In the genomic region with DNA sequence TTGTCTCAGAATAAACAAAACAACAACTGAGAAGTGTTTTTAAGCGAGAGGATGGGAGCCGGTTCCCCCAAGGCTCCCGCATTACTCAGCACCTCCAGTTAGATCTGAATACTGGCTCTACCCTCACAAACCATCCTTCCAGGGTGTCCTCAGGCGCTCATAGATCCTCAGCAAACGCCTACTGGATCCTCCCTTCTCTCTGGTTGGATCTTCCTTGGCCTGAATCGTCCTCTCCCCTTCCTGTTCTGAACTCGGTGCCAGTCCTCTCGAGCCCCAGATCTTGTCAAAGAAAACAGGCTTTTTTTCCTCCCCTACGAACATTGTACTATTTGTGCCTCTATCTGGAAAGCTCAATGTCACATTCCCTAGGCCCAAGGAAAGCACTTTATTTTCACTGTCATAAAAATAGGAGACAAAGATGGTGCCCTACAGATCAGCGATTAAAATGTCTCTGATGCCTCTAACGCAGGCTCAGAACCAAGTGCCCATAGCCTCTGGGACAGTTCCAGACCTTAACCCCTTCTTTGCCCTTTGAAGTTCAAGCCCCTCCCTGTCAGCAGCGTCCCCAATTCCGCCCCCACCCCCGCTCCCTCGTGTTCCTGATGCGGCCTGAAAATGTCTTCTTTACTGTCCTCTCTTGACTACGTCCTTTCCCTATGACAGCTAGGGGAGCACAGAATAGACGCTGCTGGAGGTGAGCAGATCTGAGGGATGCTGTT, we compare ENCODE assay signal across 9 mouse cellular contexts. TPM values are rescaled to one million over a fixed set of nuclear protein-coding genes. Genes with fewer than 3 reads are reported as not detected.
DNase-seq lines count a peak whose midpoint lies in the region; ATAC-seq and TF ChIP-seq lines count a peak whose summit lies in the region.
"Had no signal": no experiment of that assay in that cellular context is flagged by ENCODE, and none has a peak within 500 bp of the region (broad histone marks: within the 10 kb centered on the region; RNA-seq: fewer than 3 reads in every experiment).

No protein-coding gene starts in this region.

- WGBS in embryonic facial prominence, embryonic 14.5 days = 28% methylated on average over 18 of the region's 18 CpGs
- 37% methylated on average over 18 of the region's 18 CpGs for WGBS in intestine, embryonic 14.5 days
- 33% methylated on average over 18 of the region's 18 CpGs for WGBS in neural tube, embryonic 15.5 days

- H3K9me3 ChIP-seq in embryonic facial prominence, embryonic 14.5 days (ENCODE audit: control insufficient read depth, low read length) = no peaks in the 10 kb centered on the region
- no peaks in the 10 kb centered on the region for H3K9me3 ChIP-seq in intestine, embryonic 14.5 days (ENCODE audit: control insufficient read depth, low read length)
- H3K9me3 ChIP-seq in neural tube, embryonic 15.5 days (replicated peaks) = no peaks in the 10 kb centered on the region

- TF ChIP-seq CTCF in layer of hippocampus, adult 2 months (conservative IDR thresholded peaks at IDR 0.05) = no peak

- no peaks in the 10 kb centered on the region for H3K36me3 ChIP-seq in embryonic facial prominence, embryonic 14.5 days (ENCODE audit: control insufficient read depth, insufficient read depth, low read length)
- H3K36me3 ChIP-seq in intestine, embryonic 14.5 days (ENCODE audit: control insufficient read depth, insufficient read depth, low read length) = no peaks in the 10 kb centered on the region
- H3K36me3 ChIP-seq in neural tube, embryonic 15.5 days = no peaks in the 10 kb centered on the region

- no peak for ATAC-seq in embryonic facial prominence, embryonic 14.5 days (ENCODE audit: low read depth)
- ATAC-seq in intestine, embryonic 14.5 days (replicated peaks; ENCODE audit: low FRiP score, low TSS enrichment, low read depth) = no peak
- peak; percentile 54; the same call in 1 of the 2 replicates for ATAC-seq in neural tube, embryonic 15.5 days (ENCODE audit: low FRiP score)

- DNase-seq in layer of hippocampus, adult 2 months (ENCODE audit: low spot score in 2 of 2) = no peak
- no peak for DNase-seq in layer of hippocampus, postnatal 36 days
- DNase-seq in embryonic facial prominence, embryonic 14.5 days (ENCODE audit: low spot score) = no peak
- DNase-seq in intestine, embryonic 14.5 days (ENCODE audit: low spot score) = no peak
- no peak for DNase-seq in layer of hippocampus, adult 9-11 months
- no peak for DNase-seq in gastrocnemius, adult 8-10 months (ENCODE audit: low spot score in 2 of 2)
- no peak for DNase-seq in thymus, postnatal 36 days

- H3K4me3 ChIP-seq in layer of hippocampus, adult 2 months = peak overlapping the region; percentile 51
- H3K4me3 ChIP-seq in embryonic facial prominence, embryonic 14.5 days (ENCODE audit: low read depth, low read length) = no peak overlapping the region; the same call in 1 of the 2 replicates
- 0 out of 2 replicates have a peak overlapping the region, but pooled peaks have one; percentile 22 for H3K4me3 ChIP-seq in intestine, embryonic 14.5 days (ENCODE audit: low read depth, low read length)
- H3K4me3 ChIP-seq in neural tube, embryonic 15.5 days (replicated peaks) = 0 out of 2 replicates have a peak overlapping the region, but pooled peaks have one; percentile 12

- H3K4me2 ChIP-seq in embryonic facial prominence, embryonic 14.5 days (ENCODE audit: low read depth, low read length) = peak overlapping the region; percentile 44
- peak overlapping the region; percentile 39 for H3K4me2 ChIP-seq in intestine, embryonic 14.5 days (ENCODE audit: low read length)
- H3K4me2 ChIP-seq in neural tube, embryonic 15.5 days = peak overlapping the region; percentile 48

- no peaks in the 10 kb centered on the region for H3K27me3 ChIP-seq in embryonic facial prominence, embryonic 14.5 days (replicated peaks; ENCODE audit: control insufficient read depth, insufficient read depth, low read length)
- H3K27me3 ChIP-seq in intestine, embryonic 14.5 days (replicated peaks; ENCODE audit: control insufficient read depth, insufficient read depth, low read length) = no peaks in the 10 kb centered on the region
- H3K27me3 ChIP-seq in neural tube, embryonic 15.5 days (replicated peaks) = no peaks in the 10 kb centered on the region

- peak overlapping the region; percentile 75 for H3K27ac ChIP-seq in layer of hippocampus, adult 2 months
- H3K27ac ChIP-seq in embryonic facial prominence, embryonic 14.5 days (replicated peaks; ENCODE audit: low read depth, low read length) = no peak overlapping the region; the same call in 1 of the 2 replicates
- H3K27ac ChIP-seq in intestine, embryonic 14.5 days (ENCODE audit: low read depth) = peak overlapping the region; percentile 57; the same call in 1 of the 2 replicates
- peak overlapping the region; percentile 65 for H3K27ac ChIP-seq in neural tube, embryonic 15.5 days (replicated peaks)

- peaks cover 17% of the 10 kb centered on the region for H3K4me1 ChIP-seq in embryonic facial prominence, embryonic 14.5 days (ENCODE audit: control insufficient read depth, insufficient read depth, low read length)
- peaks cover 18% of the 10 kb centered on the region for H3K4me1 ChIP-seq in intestine, embryonic 14.5 days (replicated peaks; ENCODE audit: control insufficient read depth, insufficient read depth, low read length)
- H3K4me1 ChIP-seq in neural tube, embryonic 15.5 days = peaks cover 16% of the 10 kb centered on the region

- peak overlapping the region; percentile 28; the same call in 1 of the 2 replicates for H3K9ac ChIP-seq in embryonic facial prominence, embryonic 14.5 days (ENCODE audit: low read depth, low read length)
- no peak overlapping the region for H3K9ac ChIP-seq in intestine, embryonic 14.5 days (ENCODE audit: low read length)
- H3K9ac ChIP-seq in neural tube, embryonic 15.5 days (replicated peaks) = no peak overlapping the region; the same call in 1 of the 2 replicates

RNA-seq across cellular contexts. Expression of a gene that starts 25.7 kb away (rescaled TPM):
- total RNA-seq in layer of hippocampus, adult 2 months (2021) = not detected
- total RNA-seq in layer of hippocampus, postnatal 36 days (2021) = not detected
- not detected in 2 replicates for polyA plus RNA-seq in embryonic facial prominence, embryonic 14.5 days (2014; fragmentation: Nextera tagmentation; extraction: Ambion mirVana)
- polyA plus RNA-seq in intestine, embryonic 14.5 days (2014; fragmentation: Nextera tagmentation; extraction: Ambion mirVana) = 0.43 TPM in 1 of 2 replicates, not detected in the other
- polyA plus RNA-seq in neural tube, embryonic 15.5 days (2015; fragmentation: Nextera tagmentation; extraction: Ambion mirVana) = not detected in 2 replicates
- total RNA-seq in gastrocnemius, adult 8-10 months (2022) = not detected
- total RNA-seq: hematopoietic stem cell, adult 5-6 weeks had no signal

RNA-seq across cellular contexts. Expression of a gene that starts 40.2 kb away (rescaled TPM):
- 1 to 10 TPM; 1.9 to 2.4 TPM for total RNA-seq in layer of hippocampus, adult 2 months (2021)
- total RNA-seq in layer of hippocampus, postnatal 36 days (2021) = 1 to 10 TPM; 1.3 to 2.5 TPM
- polyA plus RNA-seq in embryonic facial prominence, embryonic 14.5 days (2014; fragmentation: Nextera tagmentation; extraction: Ambion mirVana) = 1.6 and 2.2 TPM in 2 replicates
- 6.4 and 6.8 TPM in 2 replicates for polyA plus RNA-seq in intestine, embryonic 14.5 days (2014; fragmentation: Nextera tagmentation; extraction: Ambion mirVana)
- polyA plus RNA-seq in neural tube, embryonic 15.5 days (2015; fragmentation: Nextera tagmentation; extraction: Ambion mirVana) = 2.7 and 3.5 TPM in 2 replicates
- total RNA-seq in gastrocnemius, adult 8-10 months (2022) = under 1 TPM in 1 of 4 experiments, not detected in 3; 0.15 TPM

RNA-seq across cellular contexts. Expression of a gene that starts 54.7 kb away (rescaled TPM):
- 10 to 100 TPM; 72.4 to 77.3 TPM for total RNA-seq in layer of hippocampus, adult 2 months (2021)
- 10 to 100 TPM; 69.4 to 77.8 TPM for total RNA-seq in layer of hippocampus, postnatal 36 days (2021)
- polyA plus RNA-seq in embryonic facial prominence, embryonic 14.5 days (2014; fragmentation: Nextera tagmentation; extraction: Ambion mirVana) = 28.3 and 31.1 TPM in 2 replicates
- polyA plus RNA-seq in intestine, embryonic 14.5 days (2014; fragmentation: Nextera tagmentation; extraction: Ambion mirVana) = 36.1 and 39.1 TPM in 2 replicates
- polyA plus RNA-seq in neural tube, embryonic 15.5 days (2015; fragmentation: Nextera tagmentation; extraction: Ambion mirVana) = 25.2 and 25.4 TPM in 2 replicates
- total RNA-seq in gastrocnemius, adult 8-10 months (2022) = 10 to 100 TPM; 10.9 to 13.8 (median 12.4) TPM

Comparison
In these comparisons a context has a peak if more than half of its experiments do, and no peak if none do; other contexts are left out.
1. RNA of a gene that starts 54.7 kb away (total RNA-seq): 69.4 to 77.8 TPM in layer of hippocampus, postnatal 36 days and 72.4 to 77.3 TPM in layer of hippocampus, adult 2 months; 10.9 to 13.8 TPM in gastrocnemius, adult 8-10 months; every median in the first group is over 4 times any median in the second.
2. Peak in every context shown above with its lines, with median percentiles within 50 percentile points of each other: H3K4me2 ChIP-seq.